Mouse (Mus musculus) ES-E14 (cell line): ENCODE data around the gene Zfhx3.

Source experiments
- CHD2 ChIP-seq: IDR thresholded peaks from 2 replicates; pipeline ENCODE4 v1.6.1; 2014; ENCODE audit warnings: mild to moderate bottlenecking, low read depth, low read length, inconsistent platforms
- HCFC1 ChIP-seq: IDR thresholded peaks from 2 replicates; pipeline ENCODE4 v1.6.1; 2012; ENCODE audit warnings: low read length, inconsistent platforms, borderline replicate concordance; ENCODE audit not compliant: insufficient read depth
- MAFK ChIP-seq: IDR thresholded peaks from 2 replicates; pipeline ENCODE4 v1.6.1; 2014; ENCODE audit warnings: mild to moderate bottlenecking, low read depth, low read length, inconsistent platforms; ENCODE audit not compliant: insufficient read depth
- ZC3H11A ChIP-seq: IDR thresholded peaks from 2 replicates; pipeline ENCODE4 v1.6.1; 2012; ENCODE audit warnings: low read depth, mild to moderate bottlenecking, inconsistent platforms, low read length, borderline replicate concordance
- ZNF384 ChIP-seq: IDR thresholded peaks from 2 replicates; pipeline ENCODE4 v1.6.1; 2012; ENCODE audit warnings: low read depth, low read length, inconsistent platforms

- TF ChIP-seq MAFK (no peak), ZNF384 (no peak), HCFC1 (no peak), ZC3H11A (no peak), CHD2 (no peak)
Observed at GRCm38 (mm10) chr8:108908066-108908465, 965.6 kb downstream of the Zfhx3 start.
